Mouse (Mus musculus) bone marrow, adult 2 months (tissue): ENCODE measurements around the gene Lypd4.
A peak's percentile ranks its signal among the peaks of the same experiment; 100 is the strongest.

Experiments used
- CTCF ChIP-seq: fragments of 200-500 bp; IDR thresholded peaks from 2 replicates; pipeline ENCODE4 v1.5.1; 2011; ENCODE audit warnings: low read length, control low read depth; ENCODE audit not compliant: control insufficient read depth, insufficient read depth
- POLR2A ChIP-seq: fragments of 200-500 bp; IDR thresholded peaks from 2 replicates; pipeline ENCODE4 v1.6.1; 2011; ENCODE audit warnings: low read depth, mild to moderate bottlenecking, control low read depth, low read length, borderline replicate concordance; ENCODE audit not compliant: control insufficient read depth

DNA sequence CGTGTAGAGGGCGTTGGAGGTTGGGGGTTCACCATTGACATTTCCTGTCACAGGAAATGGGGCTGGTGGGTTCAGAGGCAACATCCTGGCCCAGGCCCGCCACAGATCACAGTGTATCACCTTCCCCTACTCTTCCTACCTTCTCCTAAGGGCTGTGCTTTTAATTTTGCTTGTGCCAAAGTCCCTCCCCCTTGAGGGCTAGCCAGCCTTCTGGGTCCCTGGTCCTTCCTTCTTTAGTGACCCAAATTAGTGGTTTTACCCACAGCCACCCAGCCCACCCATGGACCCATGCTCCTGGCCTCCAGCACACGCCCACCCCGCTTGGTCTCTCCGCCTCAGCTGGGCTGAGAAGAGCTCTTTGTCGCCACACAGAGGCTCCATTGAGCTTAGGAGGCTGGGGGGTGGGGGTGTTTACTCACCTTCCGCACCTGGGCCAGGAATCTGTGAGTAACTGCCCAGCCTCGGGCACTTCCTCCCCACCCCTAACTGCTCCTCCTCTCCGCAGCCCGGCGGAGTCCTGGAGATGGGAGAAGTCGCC is 37.5 kb upstream of the Lypd4 start:
- TF ChIP-seq CTCF (peak; percentile 19; the same call in 1 of the 2 replicates), POLR2A (no peak)
